Mouse (Mus musculus) myocyte (in vitro differentiated cells): ENCODE data around the gene Siglecg.

ENCODE experiments used
- E2F4 ChIP-seq: IDR thresholded peaks from one replicate; pipeline ENCODE4 v1.6.1; 2011; ENCODE audit warnings: mild to moderate bottlenecking, control low read depth, moderate library complexity; ENCODE audit not compliant: insufficient read depth
- MAX ChIP-seq: IDR thresholded peaks from one replicate; pipeline ENCODE4 v1.6.1; 2011; ENCODE audit warnings: low read depth, mild to moderate bottlenecking, control low read depth
- MYOD1 ChIP-seq, 3 experiments: IDR thresholded peaks; one replicate each; pipeline ENCODE4 v1.6.1; 2011; ENCODE audit warnings: control low read depth in 2 of 3, low read depth in 2 of 3, mild to moderate bottlenecking in 2 of 3, moderate library complexity in 1 of 3; ENCODE audit not compliant: insufficient read length in 2 of 3, control insufficient read depth in 1 of 3
- MYOG ChIP-seq, 3 experiments: IDR thresholded peaks; one replicate each; pipeline ENCODE4 v1.6.1; 2011; ENCODE audit warnings: control low read depth in 2 of 3, low read depth in 2 of 3, mild to moderate bottlenecking in 2 of 3; ENCODE audit not compliant: insufficient read length in 2 of 3, control insufficient read depth in 1 of 3, insufficient read depth in 1 of 3
- POLR2A ChIP-seq: IDR thresholded peaks from one replicate; pipeline ENCODE4 v1.6.1; 2011; ENCODE audit warnings: low read depth, mild to moderate bottlenecking, control low read depth, moderate library complexity; ENCODE audit not compliant: insufficient read length
- POLR2AphosphoS2 ChIP-seq: IDR thresholded peaks from one replicate; pipeline ENCODE4 v1.6.1; 2011; ENCODE audit warnings: low read depth, control low read depth; ENCODE audit not compliant: insufficient read length
- REST ChIP-seq: IDR thresholded peaks from one replicate; pipeline ENCODE4 v1.6.1; 2011; ENCODE audit warnings: mild to moderate bottlenecking, control low read depth, moderate library complexity; ENCODE audit not compliant: insufficient read depth, insufficient read length
- TCF12 ChIP-seq: IDR thresholded peaks from one replicate; pipeline ENCODE4 v1.6.1; 2011; ENCODE audit warnings: mild to moderate bottlenecking, control low read depth; ENCODE audit not compliant: poor library complexity, insufficient read depth, severe bottlenecking
- USF1 ChIP-seq: IDR thresholded peaks from one replicate; pipeline ENCODE4 v1.6.1; 2011; ENCODE audit warnings: low read depth, mild to moderate bottlenecking, control low read depth, moderate library complexity

- TF ChIP-seq POLR2A (no peak), POLR2AphosphoS2 (no peak), REST (no peak), MYOD1 (IDR thresholded peaks at IDR 0.05; ENCODE audit: control insufficient read depth in 1 of 3, insufficient read length in 2 of 3, low read depth in 2 of 3) (no peak), TCF12 (no peak), USF1 (no peak), MYOG (IDR thresholded peaks at IDR 0.05; ENCODE audit: control insufficient read depth in 1 of 3, insufficient read depth in 1 of 3, insufficient read length in 2 of 3, low read depth in 2 of 3) (no peak), E2F4 (no peak), MAX (no peak)
Measured at GRCm38 (mm10) chr7:43453599-43454355, 45.8 kb downstream of the Siglecg start.
